Mouse (Mus musculus) layer of hippocampus, adult 9-11 months (tissue): ENCODE results near the gene Erich6b.

Source experiments
- DNase-seq: peaks from one replicate; pipeline ENCODE4 v3.0.0; 2022

Gene Erich6b

GRCm38 (mm10) chr14:75708986-75709385 is 66.9 kb downstream of the Erich6b start:
- DNase-seq = no peak

- DNase-seq = no peak
Measured at GRCm38 (mm10) chr14:75711731-75712130, 69.7 kb downstream of the Erich6b start.

GRCm38 (mm10) chr14:75712687-75713086 is 70.6 kb downstream of the Erich6b start:
- DNase-seq = no peak

- no peak for DNase-seq
Measured at GRCm38 (mm10) chr14:75713661-75714060, 71.6 kb downstream of the Erich6b start.

GRCm38 (mm10) chr14:75716410-75716809 is 74.4 kb downstream of the Erich6b start:
- DNase-seq = no peak
